Mouse (Mus musculus): Measurements from ENCODE around the gene Pecr. TPM values are rescaled to one million over a fixed set of nuclear protein-coding genes. Genes with fewer than 3 reads are reported as not detected.
A peak's percentile ranks its signal among the peaks of the same experiment; 100 is the strongest.

The Pecr gene
- polyA plus RNA-seq, 1 experiment: 4.5 TPM

GRCm38 (mm10) chr1:72287893-72288292 lies 3.8 kb upstream of the Pecr start:
- DNase-seq (ENCODE audit: low read depth): no peak
- TF ChIP-seq CTCF (IDR thresholded peaks at IDR 0.05; ENCODE audit: borderline replicate concordance, extremely low read depth, insufficient read depth, insufficient read length) (no peak), POLR2A (IDR thresholded peaks at IDR 0.05; ENCODE audit: borderline replicate concordance, extremely low read depth, insufficient read depth, insufficient read length, poor library complexity, severe bottlenecking) (no peak)

DNA sequence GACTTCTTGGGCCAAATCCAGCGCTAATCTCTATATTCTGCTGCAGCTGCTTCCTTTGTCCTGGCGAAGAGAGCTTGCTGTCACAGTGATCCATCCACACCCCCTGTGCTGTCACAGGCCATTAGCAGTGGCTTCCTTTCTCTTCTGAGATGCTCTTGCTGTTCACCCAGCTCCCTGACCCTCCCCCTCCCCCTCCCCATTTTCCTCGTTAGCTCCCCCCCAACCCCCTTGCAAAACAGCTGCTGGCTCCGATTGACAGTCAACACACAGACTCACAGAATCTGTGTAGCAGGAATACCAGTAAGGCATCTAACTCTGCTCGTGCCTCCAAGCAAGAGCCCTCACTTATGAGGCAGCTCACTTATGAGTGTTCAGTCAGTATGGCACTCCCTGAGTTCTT lies 2.8 kb upstream of the Pecr start:
- no peak for TF ChIP-seq CTCF (IDR thresholded peaks at IDR 0.05; ENCODE audit: borderline replicate concordance, extremely low read depth, insufficient read depth, insufficient read length)
- no peak for TF ChIP-seq POLR2A (IDR thresholded peaks at IDR 0.05; ENCODE audit: borderline replicate concordance, extremely low read depth, insufficient read depth, insufficient read length, poor library complexity, severe bottlenecking)
- peak; percentile 94 for DNase-seq (ENCODE audit: low read depth)

DNA sequence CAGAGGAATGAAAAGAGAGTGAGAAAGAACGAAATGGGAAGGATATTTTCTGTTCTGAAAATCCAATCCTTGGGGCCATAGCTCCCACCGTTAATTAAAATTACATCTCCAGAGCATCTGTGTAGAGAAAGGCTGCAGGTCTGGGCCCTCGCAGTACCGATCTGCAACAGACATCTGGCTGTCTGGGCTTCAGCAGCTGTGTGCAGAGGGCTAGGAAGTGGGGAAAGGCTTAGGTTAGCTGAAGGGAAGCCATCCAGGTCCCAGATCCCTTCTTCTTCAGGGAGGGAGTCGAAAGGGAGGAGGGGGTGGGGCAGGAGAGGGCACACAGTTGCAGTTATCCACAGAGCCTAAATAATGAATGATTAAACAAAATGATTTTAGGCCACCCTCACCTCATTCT lies 425 bp upstream of the Pecr start:
- TF ChIP-seq POLR2A (IDR thresholded peaks at IDR 0.05; ENCODE audit: borderline replicate concordance, extremely low read depth, insufficient read depth, insufficient read length, poor library complexity, severe bottlenecking): no peak
- TF ChIP-seq CTCF (IDR thresholded peaks at IDR 0.05; ENCODE audit: borderline replicate concordance, extremely low read depth, insufficient read depth, insufficient read length): no peak
- DNase-seq (ENCODE audit: low read depth): no peak

DNA sequence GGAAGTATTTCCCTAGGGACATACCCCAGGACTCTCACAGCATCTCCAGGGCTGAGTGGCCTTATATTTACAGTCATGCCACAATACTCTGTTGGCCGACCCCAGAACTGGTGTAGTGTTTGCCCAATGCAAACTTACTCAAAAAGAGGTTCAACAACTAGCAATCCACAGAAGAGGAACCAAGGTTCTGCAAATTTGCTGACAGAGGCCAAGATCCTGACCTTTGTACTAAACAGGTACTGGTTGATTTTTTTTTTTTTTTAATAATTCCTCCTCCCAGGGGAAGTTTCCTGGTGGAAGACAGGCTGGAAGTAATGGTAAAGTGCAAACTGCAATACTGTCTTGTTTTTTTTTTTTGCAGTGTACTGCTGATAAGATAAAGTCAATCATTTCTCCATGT lies 1.5 kb downstream of the Pecr start:
- no peak for DNase-seq (ENCODE audit: low read depth)
- TF ChIP-seq CTCF (IDR thresholded peaks at IDR 0.05; ENCODE audit: borderline replicate concordance, extremely low read depth, insufficient read depth, insufficient read length): no peak
- no peak for TF ChIP-seq POLR2A (IDR thresholded peaks at IDR 0.05; ENCODE audit: borderline replicate concordance, extremely low read depth, insufficient read depth, insufficient read length, poor library complexity, severe bottlenecking)

DNA sequence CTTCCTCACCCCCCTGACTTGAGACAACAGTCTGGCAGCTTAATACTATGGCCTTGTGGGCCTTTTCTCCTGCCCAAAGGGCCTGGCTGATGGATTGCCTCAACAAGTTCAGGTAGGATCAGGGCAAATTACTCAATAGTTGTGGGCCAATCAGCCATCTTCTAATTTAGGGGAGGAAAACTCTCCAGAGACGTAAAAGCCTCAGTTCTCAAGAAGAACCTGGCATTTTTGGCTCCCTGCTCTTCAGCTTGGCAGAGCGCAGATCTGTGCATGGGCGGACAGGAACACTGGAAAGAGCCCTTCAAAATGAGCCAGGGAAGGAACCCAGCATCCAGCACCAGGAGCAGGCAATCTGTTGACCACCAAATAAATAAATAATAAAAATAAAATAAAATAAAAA lies 6.0 kb downstream of the Pecr start:
- no peak for DNase-seq (ENCODE audit: low read depth)
- TF ChIP-seq POLR2A (IDR thresholded peaks at IDR 0.05; ENCODE audit: borderline replicate concordance, extremely low read depth, insufficient read depth, insufficient read length, poor library complexity, severe bottlenecking): no peak
- no peak for TF ChIP-seq CTCF (IDR thresholded peaks at IDR 0.05; ENCODE audit: borderline replicate concordance, extremely low read depth, insufficient read depth, insufficient read length)

DNA sequence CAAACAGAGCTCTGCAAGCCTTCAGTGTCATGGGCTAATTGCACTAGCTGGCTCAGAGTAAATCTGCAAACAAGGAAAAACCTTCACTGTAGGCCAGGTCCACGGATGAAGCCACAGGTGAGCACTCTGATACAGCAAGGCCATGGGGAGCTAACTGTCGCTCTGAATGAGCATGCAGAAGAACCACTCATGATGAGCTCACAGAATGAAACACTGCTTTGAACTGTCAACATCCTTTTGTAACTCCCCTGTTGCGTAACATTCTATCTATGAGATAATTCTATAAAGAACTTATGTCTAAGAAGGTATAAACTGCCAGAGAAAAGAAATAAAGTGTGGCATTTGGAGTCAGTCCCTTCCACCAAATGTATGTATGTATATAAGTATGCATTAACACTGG lies 21.0 kb downstream of the Pecr start:
- DNase-seq (ENCODE audit: low read depth): no peak
- TF ChIP-seq POLR2A (IDR thresholded peaks at IDR 0.05; ENCODE audit: borderline replicate concordance, extremely low read depth, insufficient read depth, insufficient read length, poor library complexity, severe bottlenecking) (no peak), CTCF (IDR thresholded peaks at IDR 0.05; ENCODE audit: borderline replicate concordance, extremely low read depth, insufficient read depth, insufficient read length) (no peak)

DNA sequence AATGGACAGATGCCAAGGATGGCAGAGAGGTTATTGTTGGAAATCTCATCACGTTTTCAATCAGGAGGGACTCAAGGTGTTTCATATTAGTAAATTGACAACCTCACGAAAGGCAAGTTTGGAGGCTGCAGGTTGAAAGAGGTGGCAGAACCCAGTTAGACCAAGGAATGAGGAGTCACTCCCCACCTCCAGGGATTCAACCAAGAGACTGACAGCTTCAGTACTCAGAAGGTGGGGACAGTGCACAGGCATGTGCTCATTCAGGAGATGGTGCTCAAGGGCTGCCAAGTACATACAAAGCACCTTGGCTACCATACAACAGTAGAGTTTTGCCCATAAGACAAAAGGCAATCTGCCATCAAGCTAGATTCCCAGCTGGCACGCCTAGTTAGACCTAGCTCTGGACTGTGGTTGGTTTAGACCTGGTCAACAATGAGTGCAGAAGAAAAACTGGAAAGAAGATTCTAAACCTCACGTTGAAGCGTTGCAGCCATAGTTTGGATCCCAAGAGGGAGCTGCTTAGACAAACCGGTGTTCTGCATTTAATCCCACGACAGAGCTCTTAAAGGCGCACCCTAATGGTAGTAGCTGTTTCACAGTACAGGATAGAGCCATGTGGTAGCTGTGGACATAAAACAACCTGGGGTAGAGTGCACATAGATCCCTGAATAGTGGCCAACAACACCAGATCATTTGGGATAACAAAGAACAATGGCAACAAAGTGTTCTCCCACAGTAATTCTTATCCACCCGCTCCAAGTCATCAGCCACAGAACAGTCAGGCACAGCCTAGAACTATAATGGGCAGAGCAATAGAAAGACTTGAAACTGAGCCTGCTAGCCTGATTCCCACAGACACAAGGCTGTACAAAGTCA lies 27.5 kb downstream of the Pecr start:
- peak; percentile 48 for DNase-seq (ENCODE audit: low read depth)
- TF ChIP-seq POLR2A (IDR thresholded peaks at IDR 0.05; ENCODE audit: borderline replicate concordance, extremely low read depth, insufficient read depth, insufficient read length, poor library complexity, severe bottlenecking) (no peak), CTCF (IDR thresholded peaks at IDR 0.05; ENCODE audit: borderline replicate concordance, extremely low read depth, insufficient read depth, insufficient read length) (no peak)

GRCm38 (mm10) chr1:72255854-72256175 lies 28.3 kb downstream of the Pecr start:
- DNase-seq (ENCODE audit: low read depth): no peak
- TF ChIP-seq POLR2A (IDR thresholded peaks at IDR 0.05; ENCODE audit: borderline replicate concordance, extremely low read depth, insufficient read depth, insufficient read length, poor library complexity, severe bottlenecking) (no peak), CTCF (IDR thresholded peaks at IDR 0.05; ENCODE audit: borderline replicate concordance, extremely low read depth, insufficient read depth, insufficient read length) (no peak)

DNA sequence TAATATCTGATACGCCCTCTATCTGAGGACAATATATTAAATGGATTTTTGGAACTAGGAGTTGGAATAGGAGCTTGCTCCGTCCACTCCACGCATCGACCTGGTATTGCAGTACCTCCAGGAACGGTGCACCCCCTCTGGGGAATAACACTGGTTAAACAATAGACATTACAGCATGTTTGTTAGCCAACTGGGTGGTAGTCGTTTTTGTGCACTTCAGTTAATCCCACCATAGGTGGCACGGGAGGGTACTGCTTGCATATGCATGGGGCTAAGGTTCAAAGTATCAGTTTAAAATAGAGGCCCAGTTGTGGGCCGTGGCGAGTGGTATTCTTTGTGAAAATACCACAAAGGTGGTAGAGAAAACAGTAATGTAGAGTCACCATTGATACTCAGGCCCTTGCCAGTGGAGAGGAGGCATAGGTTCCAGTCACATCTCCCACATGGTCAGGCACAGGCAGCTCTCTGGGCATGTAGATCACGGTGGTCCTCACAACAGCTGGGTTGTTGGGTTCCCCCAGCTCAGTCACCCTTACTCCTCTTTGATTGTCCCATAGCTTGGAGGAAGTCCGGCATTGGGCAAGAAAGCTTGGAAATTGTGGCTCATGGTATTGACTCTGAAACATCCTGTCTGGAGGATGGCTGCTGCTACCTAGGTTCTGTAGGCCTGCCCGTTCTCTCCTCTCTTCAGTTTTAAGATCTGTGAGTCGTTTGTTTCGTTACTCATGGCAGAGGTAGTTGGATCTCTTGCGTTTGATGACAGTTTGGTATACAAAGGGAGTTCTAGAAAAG lies 28.9 kb downstream of the Pecr start:
- DNase-seq (ENCODE audit: low read depth): peak; percentile 95
- TF ChIP-seq CTCF (IDR thresholded peaks at IDR 0.05; ENCODE audit: borderline replicate concordance, extremely low read depth, insufficient read depth, insufficient read length) (no peak; the same call in 1 of the 2 replicates), POLR2A (IDR thresholded peaks at IDR 0.05; ENCODE audit: borderline replicate concordance, extremely low read depth, insufficient read depth, insufficient read length, poor library complexity, severe bottlenecking) (no peak; the same call in 1 of the 2 replicates)

DNA sequence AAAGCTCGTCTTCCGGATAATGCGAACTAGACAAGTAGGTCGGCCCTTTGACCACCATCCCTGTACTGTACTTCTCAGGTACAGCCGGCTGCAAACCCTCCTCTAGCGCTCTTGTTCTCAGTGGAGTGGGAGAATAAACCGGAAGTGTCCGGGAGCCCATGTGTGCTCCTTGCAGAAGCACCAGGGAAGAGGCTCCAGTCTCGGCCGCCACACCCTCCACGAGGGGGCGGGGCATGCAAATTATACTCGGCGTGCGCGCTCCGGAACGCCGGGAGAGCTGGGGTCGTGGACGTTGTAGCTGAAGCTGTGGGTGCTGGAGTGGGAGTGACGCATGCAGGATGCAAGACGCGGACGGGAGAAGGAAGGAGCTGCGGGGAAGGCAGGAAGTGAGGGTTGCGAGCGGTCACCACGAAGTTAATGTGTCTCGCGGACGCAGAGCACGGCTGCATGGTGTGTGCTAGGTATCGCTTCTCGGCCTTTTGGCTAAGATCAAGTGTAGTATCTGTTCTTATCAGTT lies 29.5 kb downstream of the Pecr start:
- DNase-seq (ENCODE audit: low read depth): peak; percentile 96
- TF ChIP-seq POLR2A (IDR thresholded peaks at IDR 0.05; ENCODE audit: borderline replicate concordance, extremely low read depth, insufficient read depth, insufficient read length, poor library complexity, severe bottlenecking): peak; percentile 15; the same call in 1 of the 2 replicates
- no peak for TF ChIP-seq CTCF (IDR thresholded peaks at IDR 0.05; ENCODE audit: borderline replicate concordance, extremely low read depth, insufficient read depth, insufficient read length)

- TF ChIP-seq CTCF (IDR thresholded peaks at IDR 0.05; ENCODE audit: borderline replicate concordance, extremely low read depth, insufficient read depth, insufficient read length) (no peak), POLR2A (IDR thresholded peaks at IDR 0.05; ENCODE audit: borderline replicate concordance, extremely low read depth, insufficient read depth, insufficient read length, poor library complexity, severe bottlenecking) (no peak)
- peak; percentile 58 for DNase-seq (ENCODE audit: low read depth)
Measured at GRCm38 (mm10) chr1:72253881-72254491, 30.1 kb downstream of the Pecr start.

Data from brain, embryonic 14.5 days (tissue).